Mouse (Mus musculus): ENCODE results near the gene Hoxb1. TPM values are rescaled to one million over a fixed set of nuclear protein-coding genes. Genes with fewer than 3 reads are reported as not detected.

The Hoxb1 gene
- polyA plus RNA-seq, 1 experiment from 2014 or later: 0.09 TPM

DNA sequence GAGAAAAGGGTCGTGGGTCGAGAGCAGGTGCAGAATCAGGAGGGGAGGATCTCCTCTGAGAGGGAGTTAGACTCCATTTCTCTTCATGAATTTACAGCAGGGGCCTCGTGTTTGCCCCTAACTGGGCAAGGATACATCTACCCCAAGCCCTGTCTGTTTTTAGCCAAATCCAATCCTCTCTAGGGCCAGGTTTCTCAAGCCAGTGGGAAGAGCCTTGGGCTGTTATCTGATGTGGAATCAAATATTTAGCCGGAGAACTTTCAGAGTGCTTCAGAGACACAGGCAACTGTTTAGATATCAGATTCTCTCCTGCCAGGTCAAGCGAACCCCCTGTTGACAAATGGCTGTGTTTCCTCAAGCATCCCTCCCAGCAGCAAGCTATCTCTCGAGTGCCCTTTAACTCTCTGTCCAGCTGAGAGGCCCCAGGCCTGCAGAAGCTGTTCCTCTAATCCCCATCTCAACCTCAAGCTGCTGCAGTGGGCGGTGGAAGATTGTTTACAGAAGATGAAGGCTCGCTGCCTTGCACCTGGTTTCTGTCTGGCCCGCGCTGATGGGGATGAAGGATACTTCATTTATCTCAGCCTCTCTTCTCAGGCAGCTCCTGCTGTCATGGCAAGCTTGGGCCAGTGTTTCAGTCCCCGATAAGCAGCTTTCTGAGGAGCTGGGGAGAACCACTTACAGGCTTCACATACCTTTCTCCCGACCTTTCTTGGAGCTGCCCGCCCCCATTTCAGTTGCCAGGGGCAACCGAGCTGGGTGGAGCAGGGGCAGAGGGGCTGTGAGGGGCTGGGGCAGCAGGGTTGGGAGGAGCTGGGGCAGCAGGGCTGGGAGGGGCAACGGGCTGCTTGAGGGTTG lies 31.4 kb downstream of the Hoxb1 start:
- peaks cover 4 to 22% of the 10 kb centered on the region in 2 experiments for H3K4me1 ChIP-seq (ENCODE audit: control insufficient read depth in 2 of 2, insufficient read depth in 2 of 2, low read length in 2 of 2)
- 8% methylated on average over 15 of the region's 15 CpGs for WGBS
- no peak overlapping the region for H3K4me3 ChIP-seq (ENCODE audit: control insufficient read depth in 1 of 2, insufficient read depth in 1 of 2, low read depth in 1 of 2, low read length in 2 of 2)
- no peak overlapping the region for H3K9ac ChIP-seq (ENCODE audit: low read length)
- H3K27ac ChIP-seq (replicated peaks in 1 of 2; ENCODE audit: control insufficient read depth in 1 of 2, insufficient read depth in 1 of 2, low read depth in 2 of 2, low read length in 2 of 2): no peak overlapping the region
- no peak overlapping the region for H3K4me2 ChIP-seq (ENCODE audit: low read length)
- ATAC-seq (ENCODE audit: insufficient number of reproducible peaks, insufficient read depth, low FRiP score, low read depth): no peak
- no peaks in the 10 kb centered on the region for H3K36me3 ChIP-seq (ENCODE audit: control insufficient read depth, insufficient read depth, low read length)
- H3K9me3 ChIP-seq (ENCODE audit: control insufficient read depth, low read length): no peaks in the 10 kb centered on the region
- H3K27me3 ChIP-seq (ENCODE audit: control insufficient read depth, insufficient read depth, low read length): peaks cover 81% of the 10 kb centered on the region

DNA sequence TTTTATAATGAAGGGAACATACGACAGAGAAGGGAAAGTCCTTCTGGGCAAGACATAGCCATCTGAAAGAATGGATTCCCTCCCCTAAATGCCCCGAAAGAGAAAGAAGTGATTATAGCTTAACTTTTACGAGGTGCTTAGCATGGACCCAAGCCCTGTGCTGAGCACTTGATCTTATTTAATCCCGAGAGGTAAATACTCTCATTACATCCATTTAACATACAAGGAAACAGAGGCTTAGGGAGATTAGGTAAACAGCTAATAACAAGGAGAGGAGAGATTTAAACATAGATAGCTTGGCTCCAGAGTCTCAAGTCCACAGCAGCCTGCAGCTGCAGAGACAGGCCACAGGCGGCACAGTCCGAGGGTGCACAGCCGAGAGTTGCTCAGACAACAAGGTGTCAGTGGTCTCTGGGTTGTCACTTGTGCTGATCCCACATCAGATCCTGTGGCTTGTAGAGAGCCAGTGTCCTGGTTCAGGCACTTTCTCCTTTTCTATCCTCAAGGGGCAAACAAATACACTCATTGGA lies 32.3 kb downstream of the Hoxb1 start:
- no peak for ATAC-seq (ENCODE audit: insufficient number of reproducible peaks, insufficient read depth, low FRiP score, low read depth)

DNA sequence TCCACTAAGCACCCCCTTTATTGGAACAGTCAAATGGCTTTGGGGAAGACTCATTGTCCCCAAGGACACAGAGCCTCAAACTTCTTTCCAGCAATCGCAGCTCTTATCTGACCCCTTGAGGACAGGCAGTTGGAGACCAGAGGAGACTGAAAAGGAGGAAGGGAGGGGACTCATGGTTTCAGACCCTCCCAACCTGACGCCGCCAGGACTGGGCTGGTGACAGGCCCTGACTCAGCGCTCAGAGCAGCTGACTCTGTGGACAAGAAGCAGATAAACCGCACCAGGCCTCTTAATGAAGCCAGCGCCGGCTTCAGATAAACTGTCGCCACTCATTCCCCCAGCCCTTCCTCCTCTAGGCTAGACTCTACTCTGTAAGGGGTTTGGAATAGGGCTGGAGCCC lies 34.4 kb downstream of the Hoxb1 start:
- WGBS: 0% methylated on average over 8 of the region's 8 CpGs
- H3K4me3 ChIP-seq (ENCODE audit: control insufficient read depth in 1 of 2, insufficient read depth in 1 of 2, low read depth in 1 of 2, low read length in 2 of 2): no peak overlapping the region
- peaks cover 5 to 22% of the 10 kb centered on the region in 2 experiments for H3K4me1 ChIP-seq (ENCODE audit: control insufficient read depth in 2 of 2, insufficient read depth in 2 of 2, low read length in 2 of 2)
- H3K27ac ChIP-seq (replicated peaks in 1 of 2; ENCODE audit: control insufficient read depth in 1 of 2, insufficient read depth in 1 of 2, low read depth in 2 of 2, low read length in 2 of 2): no peak overlapping the region
- peak; percentile 76 for ATAC-seq (ENCODE audit: insufficient number of reproducible peaks, insufficient read depth, low FRiP score, low read depth)
- H3K27me3 ChIP-seq (ENCODE audit: control insufficient read depth, insufficient read depth, low read length): peaks cover 88% of the 10 kb centered on the region
- H3K9me3 ChIP-seq (ENCODE audit: control insufficient read depth, low read length): no peaks in the 10 kb centered on the region
- H3K9ac ChIP-seq (ENCODE audit: low read length): no peak overlapping the region
- no peak overlapping the region for H3K4me2 ChIP-seq (ENCODE audit: low read length)
- no peaks in the 10 kb centered on the region for H3K36me3 ChIP-seq (ENCODE audit: control insufficient read depth, insufficient read depth, low read length)

More for the DNA sequence above, 32.3 kb downstream of the Hoxb1 start:
- Histone ChIP-seq H3K27me3 (ENCODE audit: control insufficient read depth, insufficient read depth, low read length) (peaks cover 85% of the 10 kb centered on the region), H3K4me3 (ENCODE audit: control insufficient read depth in 1 of 2, insufficient read depth in 1 of 2, low read depth in 1 of 2, low read length in 2 of 2) (no peak overlapping the region), H3K27ac (replicated peaks in 1 of 2; ENCODE audit: control insufficient read depth in 1 of 2, insufficient read depth in 1 of 2, low read depth in 2 of 2, low read length in 2 of 2) (no peak overlapping the region), H3K9ac (ENCODE audit: low read length) (no peak overlapping the region), H3K36me3 (ENCODE audit: control insufficient read depth, insufficient read depth, low read length) (no peaks in the 10 kb centered on the region), H3K4me2 (ENCODE audit: low read length) (no peak overlapping the region), H3K9me3 (ENCODE audit: control insufficient read depth, low read length) (no peaks in the 10 kb centered on the region), H3K4me1 (ENCODE audit: control insufficient read depth in 2 of 2, insufficient read depth in 2 of 2, low read length in 2 of 2) (peaks cover 4 to 22% of the 10 kb centered on the region in 2 experiments)
- 27% methylated on average over 7 of the region's 7 CpGs for WGBS

DNA sequence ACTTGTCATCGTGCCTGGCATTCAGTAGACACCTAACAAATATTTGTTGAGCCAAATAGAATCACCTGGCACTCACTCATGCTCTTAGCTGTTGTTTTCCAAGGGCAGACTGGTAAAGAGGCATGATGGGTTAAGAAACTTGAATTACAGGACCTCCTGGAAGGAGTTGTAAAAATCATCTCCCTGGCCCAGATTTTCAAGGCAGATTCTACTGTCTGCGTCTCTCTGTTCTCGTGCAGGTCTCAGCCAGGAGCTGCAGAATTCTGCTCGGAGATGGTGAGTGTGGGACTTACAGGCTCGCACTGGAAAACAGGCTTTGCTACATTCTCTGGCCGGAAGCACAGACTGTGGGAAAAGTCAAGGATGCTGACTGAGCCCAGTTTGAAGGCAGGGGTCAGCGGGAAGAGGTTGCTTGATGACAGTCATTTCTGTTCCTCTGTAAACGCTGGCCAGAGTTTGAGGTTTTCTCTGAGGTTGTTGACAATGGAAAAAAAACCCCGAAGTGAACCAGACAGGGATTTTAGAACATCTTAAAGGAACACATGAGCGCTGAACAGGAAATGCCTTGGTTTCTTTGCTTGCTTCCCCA lies 38.6 kb downstream of the Hoxb1 start:
- peaks cover 12 to 18% of the 10 kb centered on the region in 2 experiments for H3K4me1 ChIP-seq (ENCODE audit: control insufficient read depth in 2 of 2, insufficient read depth in 2 of 2, low read length in 2 of 2)
- H3K27me3 ChIP-seq (ENCODE audit: control insufficient read depth, insufficient read depth, low read length): peaks cover 87% of the 10 kb centered on the region
- H3K9ac ChIP-seq (ENCODE audit: low read length): no peak overlapping the region
- H3K4me3 ChIP-seq (ENCODE audit: control insufficient read depth in 1 of 2, insufficient read depth in 1 of 2, low read depth in 1 of 2, low read length in 2 of 2): no peak overlapping the region
- no peak overlapping the region for H3K4me2 ChIP-seq (ENCODE audit: low read length)
- no peaks in the 10 kb centered on the region for H3K9me3 ChIP-seq (ENCODE audit: control insufficient read depth, low read length)
- no peak for ATAC-seq (ENCODE audit: insufficient number of reproducible peaks, insufficient read depth, low FRiP score, low read depth)
- no peaks in the 10 kb centered on the region for H3K36me3 ChIP-seq (ENCODE audit: control insufficient read depth, insufficient read depth, low read length)
- H3K27ac ChIP-seq (replicated peaks in 1 of 2; ENCODE audit: control insufficient read depth in 1 of 2, insufficient read depth in 1 of 2, low read depth in 2 of 2, low read length in 2 of 2): no peak overlapping the region
- 34% methylated on average over 10 of the region's 10 CpGs for WGBS

DNA sequence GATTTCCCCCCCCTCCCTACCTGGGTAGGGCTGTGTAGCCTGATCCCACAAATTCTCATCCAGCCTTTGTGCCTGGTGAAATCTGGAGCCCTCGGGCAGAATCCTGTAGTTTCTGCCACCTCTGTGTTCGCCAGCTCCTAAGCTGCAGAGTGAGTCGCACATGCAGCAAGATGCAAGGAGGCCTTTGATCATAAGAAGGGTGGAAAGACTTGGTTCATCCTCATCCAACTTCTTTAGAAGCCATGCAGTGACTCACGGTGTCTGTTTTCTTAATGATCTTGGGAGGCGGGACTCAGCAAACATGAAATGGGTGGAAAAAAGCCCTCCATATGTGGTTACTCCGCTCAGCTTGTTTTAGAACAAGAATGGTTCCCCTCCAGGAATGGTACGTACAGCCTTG lies 39.3 kb downstream of the Hoxb1 start:
- Histone ChIP-seq H3K9me3 (ENCODE audit: control insufficient read depth, low read length) (no peaks in the 10 kb centered on the region), H3K27ac (replicated peaks in 1 of 2; ENCODE audit: control insufficient read depth in 1 of 2, insufficient read depth in 1 of 2, low read depth in 2 of 2, low read length in 2 of 2) (no peak overlapping the region), H3K27me3 (ENCODE audit: control insufficient read depth, insufficient read depth, low read length) (peaks cover 87% of the 10 kb centered on the region), H3K9ac (ENCODE audit: low read length) (no peak overlapping the region), H3K4me2 (ENCODE audit: low read length) (no peak overlapping the region), H3K36me3 (ENCODE audit: control insufficient read depth, insufficient read depth, low read length) (no peaks in the 10 kb centered on the region), H3K4me1 (ENCODE audit: control insufficient read depth in 2 of 2, insufficient read depth in 2 of 2, low read length in 2 of 2) (peaks cover 12 to 14% of the 10 kb centered on the region in 2 experiments), H3K4me3 (ENCODE audit: control insufficient read depth in 1 of 2, insufficient read depth in 1 of 2, low read depth in 1 of 2, low read length in 2 of 2) (no peak overlapping the region)
- WGBS: 68% methylated on average over 7 of the region's 7 CpGs
- no peak for ATAC-seq (ENCODE audit: insufficient number of reproducible peaks, insufficient read depth, low FRiP score, low read depth)

DNA sequence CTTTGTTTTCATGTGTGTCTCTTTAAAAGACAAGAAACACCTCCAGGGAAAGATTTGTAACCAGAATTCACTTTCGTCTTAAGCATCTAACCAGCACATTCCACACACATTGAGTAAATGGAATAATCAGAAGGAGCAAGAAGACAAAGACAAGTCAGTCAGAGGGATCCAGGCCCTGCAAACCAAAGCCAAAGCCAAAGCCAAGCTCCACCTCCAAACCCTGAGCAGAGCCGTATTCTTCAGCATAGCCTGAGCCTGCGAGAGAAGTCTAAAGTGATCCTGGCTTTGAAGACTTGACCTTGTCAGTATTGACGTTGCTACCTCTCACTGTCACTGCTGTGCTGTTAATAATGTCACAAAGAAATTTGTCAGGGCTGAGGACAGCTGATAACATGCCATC lies 40.0 kb downstream of the Hoxb1 start:
- ATAC-seq (ENCODE audit: insufficient number of reproducible peaks, insufficient read depth, low FRiP score, low read depth): no peak
- WGBS: 54% methylated on average over 4 of the region's 4 CpGs
- H3K9me3 ChIP-seq (ENCODE audit: control insufficient read depth, low read length): no peaks in the 10 kb centered on the region
- no peak overlapping the region for H3K4me2 ChIP-seq (ENCODE audit: low read length)
- H3K36me3 ChIP-seq (ENCODE audit: control insufficient read depth, insufficient read depth, low read length): no peaks in the 10 kb centered on the region
- peaks cover 7 to 10% of the 10 kb centered on the region in 2 experiments for H3K4me1 ChIP-seq (ENCODE audit: control insufficient read depth in 2 of 2, insufficient read depth in 2 of 2, low read length in 2 of 2)
- no peak overlapping the region for H3K9ac ChIP-seq (ENCODE audit: low read length)
- H3K27me3 ChIP-seq (ENCODE audit: control insufficient read depth, insufficient read depth, low read length): peaks cover 92% of the 10 kb centered on the region
- H3K4me3 ChIP-seq (ENCODE audit: control insufficient read depth in 1 of 2, insufficient read depth in 1 of 2, low read depth in 1 of 2, low read length in 2 of 2): no peak overlapping the region
- H3K27ac ChIP-seq (replicated peaks in 1 of 2; ENCODE audit: control insufficient read depth in 1 of 2, insufficient read depth in 1 of 2, low read depth in 2 of 2, low read length in 2 of 2): no peak overlapping the region

DNA sequence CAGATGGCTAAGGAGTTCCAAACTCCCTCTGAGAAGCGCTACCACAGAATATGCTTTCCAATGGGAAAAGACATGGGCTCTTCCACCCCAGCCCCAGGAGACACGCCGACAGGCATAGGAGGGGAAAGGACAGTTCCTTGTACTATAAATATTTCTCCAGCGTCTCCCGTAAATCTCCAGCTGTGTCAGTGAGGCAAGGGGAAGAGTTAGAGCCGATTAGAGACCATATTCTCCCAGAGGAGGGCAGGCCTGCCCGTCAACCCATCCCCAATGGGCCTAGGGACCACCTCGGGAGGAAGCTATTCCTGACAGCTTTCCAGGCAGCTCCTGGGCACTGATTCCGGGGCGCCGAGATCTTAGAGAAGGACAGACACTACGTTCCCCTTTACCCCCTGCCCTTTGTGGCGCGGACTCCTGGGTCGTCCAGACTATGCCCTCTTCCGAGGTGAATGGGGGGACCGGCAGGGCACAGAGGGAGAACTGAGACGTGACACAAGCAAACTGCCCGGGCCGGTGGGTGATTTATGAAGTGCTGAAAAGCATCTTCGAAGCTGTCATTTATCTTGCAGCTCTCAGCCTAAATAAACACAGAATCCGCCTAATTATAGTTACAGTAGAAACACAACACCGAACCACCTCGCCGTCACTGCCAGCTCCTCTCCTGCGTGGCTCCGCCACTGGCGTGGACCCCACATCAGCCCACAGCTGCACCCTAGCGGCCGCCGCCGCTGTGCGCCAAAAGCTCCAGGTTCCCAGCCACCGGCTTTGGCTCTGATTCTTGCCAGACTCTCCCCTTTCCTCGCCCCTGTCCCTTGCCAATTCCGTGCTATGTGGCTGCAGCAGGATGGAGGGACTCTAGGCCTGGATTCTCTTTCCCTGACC lies 41.9 kb downstream of the Hoxb1 start:
- no peak for ATAC-seq (ENCODE audit: insufficient number of reproducible peaks, insufficient read depth, low FRiP score, low read depth)
- Histone ChIP-seq H3K4me2 (ENCODE audit: low read length) (peak overlapping the region; percentile 47), H3K4me1 (ENCODE audit: control insufficient read depth in 2 of 2, insufficient read depth in 2 of 2, low read length in 2 of 2) (peaks cover 5 to 10% of the 10 kb centered on the region in 2 experiments), H3K27me3 (ENCODE audit: control insufficient read depth, insufficient read depth, low read length) (peaks cover 93% of the 10 kb centered on the region), H3K4me3 (ENCODE audit: control insufficient read depth in 1 of 2, insufficient read depth in 1 of 2, low read depth in 1 of 2, low read length in 2 of 2) (peak overlapping the region; percentile 2 to 12; a peak in 1 of 4 replicates), H3K27ac (replicated peaks in 1 of 2; ENCODE audit: control insufficient read depth in 1 of 2, insufficient read depth in 1 of 2, low read depth in 2 of 2, low read length in 2 of 2) (no peak overlapping the region), H3K36me3 (ENCODE audit: control insufficient read depth, insufficient read depth, low read length) (no peaks in the 10 kb centered on the region), H3K9ac (ENCODE audit: low read length) (no peak overlapping the region; the same call in 1 of the 2 replicates), H3K9me3 (ENCODE audit: control insufficient read depth, low read length) (peaks cover 2% of the 10 kb centered on the region; the same call in 1 of the 2 replicates)
- WGBS: 5% methylated on average over 36 of the region's 36 CpGs

All from heart, embryonic 14.5 days (tissue).